Mouse (Mus musculus) embryonic facial prominence, embryonic 14.5 days (tissue): ENCODE measurements around the gene Tns4. TPM values are rescaled to one million over a fixed set of nuclear protein-coding genes. Genes with fewer than 3 reads are reported as not detected.

Experiments
- ATAC-seq: fragments of 200-750 bp; cut with Nextera tagmentation; 2 replicates; pipeline ENCODE4 v1.8.0; 2017; ENCODE audit warnings: low read depth, moderate number of reproducible peaks, moderate TSS enrichment
- DNase-seq: peaks from one replicate; pipeline ENCODE4 v3.0.0-alpha.2; 2015; ENCODE audit warnings: low spot score
- H3K27ac ChIP-seq: fragments of 300-500 bp; sonication (generic); replicated peaks from 2 replicates; pipeline ENCODE4 v1.5.1; 2014; ENCODE audit warnings: low read depth, mild to moderate bottlenecking, low read length, moderate library complexity
- H3K27me3 ChIP-seq: fragments of 300-500 bp; sonication (generic); replicated peaks from 2 replicates; pipeline ENCODE4 v1.6.1; 2014; ENCODE audit warnings: low read length; ENCODE audit not compliant: control insufficient read depth, insufficient read depth
- H3K36me3 ChIP-seq: fragments of 300-500 bp; sonication (generic); 2 replicates; pipeline ENCODE4 v1.6.1; 2014; ENCODE audit warnings: low read length, mixed read lengths; ENCODE audit not compliant: control insufficient read depth, insufficient read depth
- H3K4me1 ChIP-seq: fragments of 300-500 bp; sonication (generic); 2 replicates; pipeline ENCODE4 v1.6.1; 2014; ENCODE audit warnings: antibody characterized with exemption, low read length; ENCODE audit not compliant: control insufficient read depth, insufficient read depth
- H3K4me2 ChIP-seq: fragments of 300-500 bp; sonication (generic); 2 replicates; pipeline ENCODE4 v1.6.1; 2014; ENCODE audit warnings: low read depth, mild to moderate bottlenecking, low read length, moderate library complexity, mixed read lengths
- H3K4me3 ChIP-seq: fragments of 300-500 bp; sonication (generic); 2 replicates; pipeline ENCODE4 v1.5.1; 2014; ENCODE audit warnings: low read depth, mild to moderate bottlenecking, low read length
- H3K9ac ChIP-seq: fragments of 300-500 bp; sonication (generic); 2 replicates; pipeline ENCODE4 v1.6.1; 2014; ENCODE audit warnings: low read depth, mild to moderate bottlenecking, low read length, moderate library complexity, mixed read lengths
- H3K9me3 ChIP-seq: fragments of 300-500 bp; sonication (generic); 2 replicates; pipeline ENCODE4 v1.6.1; 2016; ENCODE audit warnings: low read length; ENCODE audit not compliant: control insufficient read depth
- WGBS: fragments of 180-500 bp; shearing (Covaris S2); extraction: QIAGEN DNeasy Blood & Tissue Kit; methylation state at CpG from one replicate; pipeline ENCODE4 v1.1.7; 2014; 5-methylcytosine and 5-hydroxymethylcytosine counted together
- polyA plus RNA-seq: library from polyadenylated mRNA; unstranded; fragments of >200 nt; fragmentation: Nextera tagmentation; extraction: Ambion mirVana; gene quantifications from 2 replicates; pipeline ENCODE4 v1.2.1, GENCODE M21; 2014

The Tns4 gene
- polyA plus RNA-seq, 1 experiment from 2014 or later: 1.0 TPM

DNA sequence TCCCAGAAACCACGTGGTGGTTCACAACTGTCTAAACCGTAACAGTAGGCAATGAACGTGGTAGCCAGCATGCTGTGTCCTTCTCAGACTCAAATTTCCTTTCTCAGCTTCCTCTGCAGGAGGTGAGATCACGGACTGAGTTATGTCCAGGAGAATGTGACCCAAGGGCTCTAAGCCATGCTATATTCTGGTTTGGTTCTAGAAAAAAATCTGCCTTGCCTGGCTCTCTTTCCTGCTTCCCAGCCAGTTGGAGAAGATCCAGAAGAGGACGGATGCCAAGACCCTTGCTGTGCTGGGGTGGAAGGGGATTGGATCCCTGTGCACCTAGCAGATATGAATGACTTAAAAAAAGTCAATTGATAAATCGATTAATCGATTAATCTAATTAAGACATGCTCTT lies 10.4 kb upstream of the Tns4 start:
- Histone ChIP-seq H3K9me3 (no peaks in the 10 kb centered on the region), H3K36me3 (no peaks in the 10 kb centered on the region), H3K27me3 (no peaks in the 10 kb centered on the region), H3K4me1 (peaks cover 8% of the 10 kb centered on the region; the same call in 1 of the 2 replicates), H3K27ac (no peak overlapping the region), H3K9ac (no peak overlapping the region), H3K4me3 (no peak overlapping the region), H3K4me2 (no peak overlapping the region)
- no peak for DNase-seq
- WGBS: 75% methylated on average over 7 of the region's 7 CpGs
- ATAC-seq: no peak

GRCm38 (mm10) chr11:99098924-99099323 lies 9.8 kb upstream of the Tns4 start:
- Histone ChIP-seq H3K36me3 (no peaks in the 10 kb centered on the region), H3K9ac (no peak overlapping the region), H3K9me3 (no peaks in the 10 kb centered on the region), H3K27me3 (no peaks in the 10 kb centered on the region), H3K4me2 (no peak overlapping the region), H3K4me3 (no peak overlapping the region), H3K4me1 (peaks cover 8% of the 10 kb centered on the region; the same call in 1 of the 2 replicates), H3K27ac (no peak overlapping the region)
- ATAC-seq (no peak), DNase-seq (no peak)
- WGBS: 93% methylated on average over 9 of the region's 9 CpGs

DNA sequence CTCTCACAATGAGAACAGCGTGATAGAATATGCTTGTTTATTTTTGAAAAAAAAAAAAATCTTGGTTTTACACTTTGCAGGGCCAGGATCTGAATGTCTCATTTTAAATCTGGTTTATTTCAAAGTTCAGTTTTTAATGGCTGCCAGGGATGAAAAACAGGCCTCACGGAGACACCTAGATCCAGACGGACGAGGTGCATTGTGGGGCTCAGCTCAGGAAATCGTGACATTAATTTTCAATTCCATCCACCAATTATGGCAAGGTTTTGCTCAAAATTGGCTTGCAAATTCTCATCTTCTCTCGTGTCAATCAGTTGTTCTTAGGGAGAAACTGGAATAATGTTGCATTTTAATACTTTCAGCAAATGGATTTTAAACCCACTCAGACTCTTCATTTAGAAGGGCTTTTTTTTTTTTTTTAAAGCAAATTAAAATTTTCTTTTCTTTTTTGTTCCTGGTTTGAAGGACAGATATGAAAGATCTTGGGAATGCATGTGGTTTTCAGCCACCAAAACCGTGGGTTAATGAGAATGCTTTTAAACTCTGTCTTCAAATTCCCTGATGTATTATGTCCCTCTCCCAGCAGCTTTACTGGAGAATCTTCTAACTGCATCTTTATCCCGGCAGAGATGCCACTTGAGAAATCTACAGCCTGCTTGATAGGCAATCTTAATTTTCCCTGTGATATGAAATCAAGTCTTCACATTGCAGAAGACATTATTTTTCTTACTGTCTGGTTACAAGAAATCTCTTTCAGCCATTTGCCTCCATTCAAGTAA lies 8.1 kb upstream of the Tns4 start:
- Histone ChIP-seq H3K36me3 (no peaks in the 10 kb centered on the region), H3K4me2 (no peak overlapping the region), H3K4me1 (peaks cover 8% of the 10 kb centered on the region; the same call in 1 of the 2 replicates), H3K27me3 (no peaks in the 10 kb centered on the region), H3K9me3 (no peaks in the 10 kb centered on the region), H3K4me3 (no peak overlapping the region), H3K27ac (peak overlapping the region; percentile 49), H3K9ac (no peak overlapping the region)
- 44% methylated on average over 8 of the region's 8 CpGs for WGBS
- no peak for ATAC-seq
- no peak for DNase-seq

GRCm38 (mm10) chr11:99096417-99096816 lies 7.3 kb upstream of the Tns4 start:
- Histone ChIP-seq H3K9me3 (no peaks in the 10 kb centered on the region), H3K4me2 (no peak overlapping the region), H3K4me3 (no peak overlapping the region), H3K36me3 (no peaks in the 10 kb centered on the region), H3K9ac (no peak overlapping the region), H3K27me3 (no peaks in the 10 kb centered on the region), H3K4me1 (peaks cover 8% of the 10 kb centered on the region; the same call in 1 of the 2 replicates), H3K27ac (peak overlapping the region; percentile 70; the same call in 1 of the 2 replicates)
- 72% methylated on average over 4 of the region's 4 CpGs for WGBS
- DNase-seq: no peak
- ATAC-seq: no peak

GRCm38 (mm10) chr11:99095759-99096158 lies 6.7 kb upstream of the Tns4 start:
- Histone ChIP-seq H3K4me2 (no peak overlapping the region), H3K36me3 (no peaks in the 10 kb centered on the region), H3K4me1 (peaks cover 7% of the 10 kb centered on the region; the same call in 1 of the 2 replicates), H3K27ac (peak overlapping the region; percentile 36; the same call in 1 of the 2 replicates), H3K27me3 (no peaks in the 10 kb centered on the region), H3K9ac (no peak overlapping the region), H3K9me3 (no peaks in the 10 kb centered on the region), H3K4me3 (no peak overlapping the region)
- 48% methylated on average over 4 of the region's 4 CpGs for WGBS
- no peak for DNase-seq
- ATAC-seq: no peak

DNA sequence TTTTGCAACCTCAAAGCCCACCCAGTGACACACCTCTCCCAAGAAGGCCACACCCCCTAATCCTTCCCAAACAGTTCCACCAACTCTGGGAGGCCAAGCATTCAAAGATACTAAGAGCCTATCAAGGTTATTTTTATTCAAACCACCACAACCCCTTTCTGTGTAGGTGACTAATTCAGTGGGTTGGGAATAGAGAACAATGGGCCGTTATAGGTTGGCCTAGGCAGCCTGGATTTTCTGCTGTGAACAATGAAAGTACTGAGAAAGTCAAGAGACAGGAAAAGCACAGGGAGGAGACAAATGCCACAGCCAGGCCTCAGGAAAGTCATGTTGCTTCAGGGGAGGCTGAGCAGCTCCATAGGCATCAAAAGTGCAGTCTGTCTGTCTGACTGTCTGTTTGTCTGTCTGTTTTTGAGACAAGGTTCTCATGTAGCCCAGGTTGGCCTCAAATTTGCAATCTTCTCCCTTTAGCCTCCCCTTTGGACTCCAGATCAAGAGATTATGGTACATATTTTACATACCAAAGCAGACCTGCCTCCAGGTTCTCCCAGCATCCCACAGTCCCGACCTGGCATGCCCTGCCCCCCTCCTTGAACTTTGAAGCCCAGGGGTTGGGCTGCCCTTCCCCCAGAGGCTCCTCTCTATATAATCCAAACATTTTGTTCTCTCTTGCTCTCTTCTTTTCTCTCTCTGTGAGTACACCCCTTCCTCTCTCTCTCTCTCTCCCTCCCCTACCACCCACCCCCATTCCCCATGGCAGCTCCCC lies 6.0 kb upstream of the Tns4 start:
- Histone ChIP-seq H3K36me3 (no peaks in the 10 kb centered on the region), H3K4me3 (no peak overlapping the region), H3K27me3 (no peaks in the 10 kb centered on the region), H3K9me3 (no peaks in the 10 kb centered on the region), H3K27ac (no peak overlapping the region), H3K4me2 (no peak overlapping the region), H3K4me1 (0 out of 2 replicates have a peak, but pooled peaks cover 5% of the 10 kb centered on the region), H3K9ac (no peak overlapping the region)
- DNase-seq (no peak), ATAC-seq (no peak)
- 32% methylated on average over 2 of the region's 2 CpGs for WGBS

DNA sequence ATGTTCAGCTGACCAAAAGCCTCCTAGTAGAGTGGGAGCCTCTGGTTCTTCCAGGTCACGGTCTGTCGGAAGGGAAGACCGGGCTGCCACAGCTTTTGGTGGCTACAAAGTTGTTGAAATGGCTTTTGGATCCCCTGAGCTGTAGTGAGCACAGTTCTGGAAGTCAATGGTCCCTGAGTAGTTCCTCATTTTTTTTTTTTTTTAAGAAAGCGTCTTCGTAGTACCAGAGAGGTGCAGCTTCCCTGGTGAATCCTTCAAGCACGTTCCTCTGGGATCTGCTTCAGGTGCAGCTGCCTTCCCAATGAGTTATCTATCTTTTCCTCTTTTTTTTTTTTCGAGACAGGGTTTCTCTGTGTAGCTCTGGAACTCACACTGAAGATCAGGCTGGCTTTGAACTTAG lies 4.6 kb upstream of the Tns4 start:
- WGBS: 91% methylated on average over 7 of the region's 7 CpGs
- no peaks in the 10 kb centered on the region for H3K36me3 ChIP-seq
- DNase-seq (no peak), ATAC-seq (no peak)
- H3K9me3 ChIP-seq: no peaks in the 10 kb centered on the region
- H3K27ac ChIP-seq: no peak overlapping the region
- no peak overlapping the region for H3K4me3 ChIP-seq
- no peak overlapping the region for H3K9ac ChIP-seq
- H3K4me1 ChIP-seq: 0 out of 2 replicates have a peak, but pooled peaks cover 5% of the 10 kb centered on the region
- no peak overlapping the region for H3K4me2 ChIP-seq
- no peaks in the 10 kb centered on the region for H3K27me3 ChIP-seq

- no peak overlapping the region for H3K4me2 ChIP-seq
- no peaks in the 10 kb centered on the region for H3K4me1 ChIP-seq
- H3K27me3 ChIP-seq: no peaks in the 10 kb centered on the region
- ATAC-seq (no peak), DNase-seq (no peak)
- H3K9ac ChIP-seq: no peak overlapping the region
- H3K36me3 ChIP-seq: no peaks in the 10 kb centered on the region
- WGBS: 57% methylated on average over 2 of the region's 2 CpGs
- no peaks in the 10 kb centered on the region for H3K9me3 ChIP-seq
- no peak overlapping the region for H3K27ac ChIP-seq
- H3K4me3 ChIP-seq: no peak overlapping the region
These were observed 2.6 kb upstream of the Tns4 start for GRCm38 (mm10) chr11:99091666-99092065.
